Mouse (Mus musculus) megakaryocyte-erythroid progenitor cell, adult 5-6 weeks (primary cell): ENCODE measurements around the gene Odf2. TPM values are rescaled to one million over a fixed set of nuclear protein-coding genes. Genes with fewer than 3 reads are reported as not detected.

Experiments
- ATAC-seq: replicated peaks from 2 replicates; pipeline ENCODE4 v1.8.0; 2016; ENCODE audit warnings: mild to moderate bottlenecking, inconsistent platforms; ENCODE audit not compliant: severe bottlenecking, poor library complexity, low FRiP score, low TSS enrichment
- total RNA-seq, 2 experiments: library from RNA; stranded (forward) in 1 of 2; stranded (reverse) in 1 of 2; fragments of 200-1000, 215-1000 nt in 1 of 2; fragments of >200 nt in 1 of 2; fragmentation: Nextera tagmentation in 1 of 2; gene quantifications; 2 replicates each; pipeline ENCODE4 v1.2.3; 2014 to 2017

The Odf2 gene
- 78.3 and 82.5 TPM in 2 replicates for total RNA-seq (2014; fragmentation: Nextera tagmentation)
- total RNA-seq (2017) = 70.1 and 83.6 TPM in 2 replicates

- peak; percentile 85 for ATAC-seq
Observed at GRCm38 (mm10) chr2:29889066-29889944, at the start of gene Odf2. TSS of gene Odf2 (plus strand) at chr2:29889221.

GRCm38 (mm10) chr2:29839460-29839859 lies 49.6 kb upstream of the Odf2 start:
- 0 out of 2 replicates have a peak, but pooled peaks have one; percentile 33 for ATAC-seq

- ATAC-seq = no peak
Observed at GRCm38 (mm10) chr2:29843231-29844105, 45.6 kb upstream of the Odf2 start.

- no peak for ATAC-seq
Observed at GRCm38 (mm10) chr2:29844115-29844514, 44.9 kb upstream of the Odf2 start.

GRCm38 (mm10) chr2:29844661-29845060 lies 44.4 kb upstream of the Odf2 start:
- no peak for ATAC-seq

- ATAC-seq = no peak
Observed at GRCm38 (mm10) chr2:29845636-29846035, 43.4 kb upstream of the Odf2 start.

GRCm38 (mm10) chr2:29846061-29846853 lies 42.8 kb upstream of the Odf2 start:
- ATAC-seq = no peak

GRCm38 (mm10) chr2:29846911-29847310 lies 42.1 kb upstream of the Odf2 start:
- ATAC-seq = no peak

GRCm38 (mm10) chr2:29849041-29849440 lies 40.0 kb upstream of the Odf2 start:
- ATAC-seq = no peak

- 0 out of 2 replicates have a peak, but pooled peaks have one; percentile 16 for ATAC-seq
Observed at GRCm38 (mm10) chr2:29849841-29850480, 39.1 kb upstream of the Odf2 start.

GRCm38 (mm10) chr2:29852957-29853485 lies 36.0 kb upstream of the Odf2 start:
- ATAC-seq = no peak

- ATAC-seq = no peak
Observed at GRCm38 (mm10) chr2:29853736-29854135, 35.3 kb upstream of the Odf2 start.

GRCm38 (mm10) chr2:29855585-29856210 lies 33.3 kb upstream of the Odf2 start:
- ATAC-seq = no peak

GRCm38 (mm10) chr2:29856451-29857260 lies 32.4 kb upstream of the Odf2 start:
- ATAC-seq = no peak

GRCm38 (mm10) chr2:29857341-29857740 lies 31.7 kb upstream of the Odf2 start:
- 0 out of 2 replicates have a peak, but pooled peaks have one; percentile 10 for ATAC-seq

GRCm38 (mm10) chr2:29857967-29858366 lies 31.1 kb upstream of the Odf2 start:
- no peak for ATAC-seq

GRCm38 (mm10) chr2:29858748-29859473 lies 30.1 kb upstream of the Odf2 start:
- 0 out of 2 replicates have a peak, but pooled peaks have one; percentile 34 for ATAC-seq
